Mouse (Mus musculus) layer of hippocampus, adult 2 months (tissue): ENCODE measurements around the gene Rars. TPM values are rescaled to one million over a fixed set of nuclear protein-coding genes. Genes with fewer than 3 reads are reported as not detected.

Experiments used
- DNase-seq, 2 experiments: peaks; one replicate each; pipeline ENCODE4 v3.0.0; 2022; ENCODE audit warnings: low spot score in 2 of 2
- H3K27ac ChIP-seq: fragments of 200-600 bp; 2 replicates; pipeline ENCODE4 v1.8.1; 2022
- H3K4me3 ChIP-seq: fragments of 200-600 bp; 2 replicates; pipeline ENCODE4 v1.8.1; 2022; ENCODE audit warnings: mild to moderate bottlenecking
- CTCF ChIP-seq: fragments of 200-600 bp; conservative IDR thresholded peaks from 2 replicates; pipeline ENCODE4 v1.8.1; 2022; ENCODE audit warnings: antibody characterized with exemption, mild to moderate bottlenecking, moderate library complexity
- microRNA-seq, 2 experiments: library from miRNA; unstranded; fragments of <30 nt; microRNA quantifications; one replicate each; pipeline ENCODE4 v1.2.0; 2021
- total RNA-seq, 2 experiments: library from RNA; stranded (reverse); gene quantifications; 2 replicates each; pipeline ENCODE4 v1.2.3; 2021

Gene Rars
- total RNA-seq, 2 experiments from 2014 or later = 45.6 to 53.6 TPM

- no peak for DNase-seq
- no peak for TF ChIP-seq CTCF
- Histone ChIP-seq H3K4me3 (peak overlapping the region; percentile 95), H3K27ac (no peak overlapping the region)
These were observed 63.4 kb downstream of the Rars start for GRCm38 (mm10) chr11:35770741-35771504.

GRCm38 (mm10) chr11:35769746-35770437, 64.4 kb downstream of the Rars start:
- peak overlapping the region; percentile 97 for H3K27ac ChIP-seq
- no peak for TF ChIP-seq CTCF
- peak overlapping the region; percentile 95 for H3K4me3 ChIP-seq
- DNase-seq = peak; percentile 51 to 52

- peak within 1 kb of the TSS; percentile 97 for H3K27ac ChIP-seq
These were observed 65.0 kb downstream of the Rars start, which contains the start of gene Pank3 for GRCm38 (mm10) chr11:35769188-35769745. Pank3 (plus strand) TSS chr11:35769484.

GRCm38 (mm10) chr11:35766845-35767244, 67.5 kb downstream of the Rars start:
- no peak overlapping the region for H3K4me3 ChIP-seq
- H3K27ac ChIP-seq = no peak overlapping the region
- no peak for TF ChIP-seq CTCF
- DNase-seq = no peak

More at GRCm38 (mm10) chr11:35769188-35769745, 65.0 kb downstream of the Rars start, which contains the start of gene Pank3:
- peak within 1 kb of the TSS; percentile 95 for H3K4me3 ChIP-seq
- peak; percentile 96 to 99 for DNase-seq
- TF ChIP-seq CTCF = peak; percentile 22; the same call in 1 of the 2 replicates

- H3K4me3 ChIP-seq = no peak overlapping the region
- no peak for DNase-seq
- no peak for TF ChIP-seq CTCF
- H3K27ac ChIP-seq = no peak overlapping the region
These were observed 73.7 kb downstream of the Rars start for GRCm38 (mm10) chr11:35760627-35761003.

GRCm38 (mm10) chr11:35760001-35760626, 74.2 kb downstream of the Rars start:
- Histone ChIP-seq H3K27ac (no peak overlapping the region), H3K4me3 (no peak overlapping the region)
- DNase-seq = no peak
- no peak for TF ChIP-seq CTCF

Small RNAs within 50 kb of the gene (microRNA-seq; reads per million reads assigned to microRNA genes)
- 0.64 to 3.7 reads per million in 2 experiments for gene Mir103-1

Other genes with a start within 250 kb of the Rars start
- 10 to 100 TPM; 35.6 to 38.0 TPM for gene Pank3, start 65.0 kb downstream of the Rars start, total RNA-seq
- 10 to 100 TPM; 42.9 to 48.9 TPM for gene Fbll1, start 35.6 kb downstream of the Rars start, total RNA-seq
- gene Wwc1, start 146.0 kb upstream of the Rars start, total RNA-seq = 100 to 1,000 TPM in 1 of 2 experiments, 10 to 100 TPM in 1; 99.6 to 107 TPM